Mouse (Mus musculus): ENCODE results near the gene Igf2. TPM values are rescaled to one million over a fixed set of nuclear protein-coding genes. Genes with fewer than 3 reads are reported as not detected.

Igf2 gene
- polyA plus RNA-seq, 1 experiment from 2014 or later, result 0.13 TPM

DNA sequence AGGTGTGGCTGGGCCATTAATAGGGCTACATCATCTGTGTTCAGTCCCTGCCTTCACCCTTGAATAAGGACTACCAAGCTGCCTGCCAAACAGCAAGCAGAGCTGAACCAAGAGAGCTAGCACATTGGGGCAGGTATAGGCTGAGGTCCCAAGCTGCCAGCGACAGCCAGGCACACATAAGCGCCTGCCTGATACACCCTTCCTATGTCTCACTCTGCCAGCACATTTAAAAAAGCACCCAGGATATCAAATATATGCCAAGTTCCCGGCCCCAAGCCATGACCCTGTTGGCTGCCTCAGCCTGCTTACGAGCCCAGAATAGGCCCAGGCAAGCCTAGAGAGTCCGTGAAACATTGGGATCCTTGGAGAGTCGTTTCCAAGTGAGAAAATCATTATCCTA is 36.8 kb downstream of the Igf2 start:
- ChIA-PET POLR2A (no interaction called here), CTCF (interaction anchor here (1.2 kb wide), 1 partner anchor 10 kb away, joined by 4 read pairs; no protein-coding TSS in a partner anchor)
- ATAC-seq (no peak), DNase-seq (ENCODE audit: low read depth, low spot score) (no peak)
- H3K27me3 ChIP-seq, result peaks cover 3% of the 10 kb centered on the region
- TF ChIP-seq CTCF (IDR thresholded peaks at IDR 0.05), result no peak
- in situ Hi-C loops (cut with MboI; ENCODE audit: low pct_unique_long_range_greater_than_20kb), result no loop called here

GRCm38 (mm10) chr7:142622180-142622579 is 44.4 kb downstream of the Igf2 start:
- POLR2A ChIA-PET, result no interaction called here
- CTCF ChIA-PET, result no interaction called here
- no peak for TF ChIP-seq CTCF (IDR thresholded peaks at IDR 0.05)
- peaks cover 4% of the 10 kb centered on the region for H3K27me3 ChIP-seq
- DNase-seq (ENCODE audit: low read depth, low spot score) (no peak), ATAC-seq (no peak)
- in situ Hi-C loops (cut with MboI; ENCODE audit: low pct_unique_long_range_greater_than_20kb), result no loop called here

- CTCF ChIA-PET, result no interaction called here
- in situ Hi-C loops (cut with MboI; ENCODE audit: low pct_unique_long_range_greater_than_20kb), result no loop called here
- DNase-seq (ENCODE audit: low read depth, low spot score) (no peak), ATAC-seq (no peak)
- no peak for TF ChIP-seq CTCF (IDR thresholded peaks at IDR 0.05)
- peaks cover 9% of the 10 kb centered on the region for H3K27me3 ChIP-seq
- POLR2A ChIA-PET, result no interaction called here
Measured at GRCm38 (mm10) chr7:142613077-142613476, 53.5 kb downstream of the Igf2 start.

DNA sequence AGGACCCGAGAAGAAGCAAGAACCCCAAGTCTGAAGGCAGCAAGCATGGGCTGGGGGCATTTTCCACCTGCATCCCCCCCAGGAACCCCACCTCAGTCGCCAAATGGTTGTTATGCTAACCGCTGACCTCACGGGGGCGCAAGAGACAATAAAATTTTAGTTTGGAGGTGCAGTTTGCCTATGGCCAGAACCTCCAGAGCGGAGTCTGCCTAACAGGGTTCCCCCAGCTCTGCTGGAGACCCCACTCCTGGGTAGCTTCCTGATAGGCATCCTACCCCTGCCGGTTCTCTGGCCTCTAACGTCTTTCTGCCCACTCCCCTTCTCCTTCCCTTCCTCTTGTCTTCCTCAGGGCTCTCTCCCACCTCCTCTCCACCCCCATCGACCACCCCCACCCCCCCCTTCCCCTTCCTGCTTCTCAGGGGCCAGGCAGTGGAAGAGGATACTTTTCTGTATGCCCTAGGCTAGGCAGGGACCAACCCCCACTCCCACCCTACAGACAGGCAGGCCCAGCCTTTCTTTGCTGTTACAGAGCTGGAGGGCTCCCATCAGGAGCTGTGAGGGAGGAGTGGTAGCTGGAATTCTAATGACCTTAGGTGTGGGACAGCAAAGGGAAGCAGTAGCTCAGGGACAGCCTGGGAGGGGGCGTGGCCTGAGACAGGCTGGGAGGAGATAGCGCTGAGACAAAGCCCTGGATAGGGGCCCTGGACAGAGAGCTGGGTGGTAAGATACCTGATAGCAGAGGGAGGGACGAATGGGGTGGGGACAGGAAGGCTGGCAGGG is 55.8 kb downstream of the Igf2 start:
- TF ChIP-seq CTCF (IDR thresholded peaks at IDR 0.05), result no peak
- ChIA-PET POLR2A (no interaction called here), CTCF (interaction anchor here (1.0 to 1.3 kb wide), 2 partner anchors 73 to 104 kb away, joined by 3 to 4 read pairs; no protein-coding TSS in a partner anchor)
- ATAC-seq (no peak), DNase-seq (ENCODE audit: low read depth, low spot score) (no peak)
- in situ Hi-C loops (cut with MboI; ENCODE audit: low pct_unique_long_range_greater_than_20kb), result no loop called here
- H3K27me3 ChIP-seq, result no peaks in the 10 kb centered on the region

GRCm38 (mm10) chr7:142600921-142601320 is 65.7 kb downstream of the Igf2 start:
- ChIA-PET POLR2A (no interaction called here), CTCF (interaction anchor here (1.3 kb wide), 1 partner anchor 20 kb away, joined by 3 read pairs; no protein-coding TSS in a partner anchor)
- no peaks in the 10 kb centered on the region for H3K27me3 ChIP-seq
- no peak for DNase-seq (ENCODE audit: low read depth, low spot score)
- ATAC-seq, result no peak
- TF ChIP-seq CTCF (IDR thresholded peaks at IDR 0.05), result no peak
- in situ Hi-C loops (cut with MboI; ENCODE audit: low pct_unique_long_range_greater_than_20kb), result no loop called here

Other genes with a start within 250 kb of the Igf2 start
- 11.5 TPM for gene Syt8, start 232.0 kb downstream of the Igf2 start, polyA plus RNA-seq (2021)
- gene Tnni2, start 225.0 kb downstream of the Igf2 start, polyA plus RNA-seq (2021), result 1.5 TPM
- gene Lsp1, start 206.0 kb downstream of the Igf2 start, polyA plus RNA-seq (2021), result 15.5 TPM
- 0.22 TPM for gene Tnnt3, start 168.0 kb downstream of the Igf2 start, polyA plus RNA-seq (2021)
- gene Mrpl23, start 134.1 kb downstream of the Igf2 start, polyA plus RNA-seq (2021), result 6.9 TPM
- gene Gm49394, start 3.1 kb upstream of the Igf2 start, polyA plus RNA-seq (2021), result not detected
- gene Ins2, start 76.6 kb upstream of the Igf2 start, polyA plus RNA-seq (2021), result not detected